Mouse (Mus musculus): ENCODE data around the gene Klhl36. TPM values are rescaled to one million over a fixed set of nuclear protein-coding genes. Genes with fewer than 3 reads are reported as not detected.

The Klhl36 gene
- polyA plus RNA-seq, 1 experiment from 2014 or later, result 11.2 TPM

GRCm38 (mm10) chr8:119847232-119847922 is 14.7 kb upstream of the Klhl36 start:
- no peak overlapping the region for H3K4me3 ChIP-seq (ENCODE audit: low read depth, low read length)
- H3K4me1 ChIP-seq (ENCODE audit: control insufficient read depth, insufficient read depth, low read length), result no peaks in the 10 kb centered on the region
- no peaks in the 10 kb centered on the region for H3K9me3 ChIP-seq (ENCODE audit: control insufficient read depth, low read depth, low read length)
- ATAC-seq (ENCODE audit: insufficient number of reproducible peaks, insufficient read depth, low FRiP score, low read depth), result peak; percentile 15; the same call in 1 of the 2 replicates
- H3K4me2 ChIP-seq (replicated peaks; ENCODE audit: low read depth, low read length), result no peak overlapping the region
- H3K36me3 ChIP-seq (ENCODE audit: control insufficient read depth, insufficient read depth, low read length), result no peaks in the 10 kb centered on the region
- no peaks in the 10 kb centered on the region for H3K27me3 ChIP-seq (ENCODE audit: control insufficient read depth, insufficient read depth, low read length)
- no peak overlapping the region for H3K9ac ChIP-seq (replicated peaks; ENCODE audit: low read depth, low read length)
- no peak overlapping the region for H3K27ac ChIP-seq (ENCODE audit: low read length)
- 80% methylated on average over 16 of the region's 16 CpGs for WGBS

GRCm38 (mm10) chr8:119853521-119853920 is 8.5 kb upstream of the Klhl36 start:
- H3K36me3 ChIP-seq (ENCODE audit: control insufficient read depth, insufficient read depth, low read length), result no peaks in the 10 kb centered on the region
- H3K9me3 ChIP-seq (ENCODE audit: control insufficient read depth, low read depth, low read length), result no peaks in the 10 kb centered on the region
- WGBS, result 71% methylated on average over 8 of the region's 8 CpGs
- H3K4me2 ChIP-seq (replicated peaks; ENCODE audit: low read depth, low read length), result no peak overlapping the region
- no peaks in the 10 kb centered on the region for H3K4me1 ChIP-seq (ENCODE audit: control insufficient read depth, insufficient read depth, low read length)
- no peak overlapping the region for H3K27ac ChIP-seq (ENCODE audit: low read length)
- no peaks in the 10 kb centered on the region for H3K27me3 ChIP-seq (ENCODE audit: control insufficient read depth, insufficient read depth, low read length)
- no peak overlapping the region for H3K9ac ChIP-seq (replicated peaks; ENCODE audit: low read depth, low read length)
- H3K4me3 ChIP-seq (ENCODE audit: low read depth, low read length), result no peak overlapping the region
- ATAC-seq (ENCODE audit: insufficient number of reproducible peaks, insufficient read depth, low FRiP score, low read depth), result no peak

- ATAC-seq (ENCODE audit: insufficient number of reproducible peaks, insufficient read depth, low FRiP score, low read depth), result no peak
- Histone ChIP-seq H3K4me3 (ENCODE audit: low read depth, low read length) (no peak overlapping the region), H3K9ac (replicated peaks; ENCODE audit: low read depth, low read length) (no peak overlapping the region), H3K4me1 (ENCODE audit: control insufficient read depth, insufficient read depth, low read length) (no peaks in the 10 kb centered on the region), H3K27me3 (ENCODE audit: control insufficient read depth, insufficient read depth, low read length) (no peaks in the 10 kb centered on the region), H3K36me3 (ENCODE audit: control insufficient read depth, insufficient read depth, low read length) (no peaks in the 10 kb centered on the region), H3K9me3 (ENCODE audit: control insufficient read depth, low read depth, low read length) (no peaks in the 10 kb centered on the region), H3K27ac (ENCODE audit: low read length) (no peak overlapping the region), H3K4me2 (replicated peaks; ENCODE audit: low read depth, low read length) (no peak overlapping the region)
- WGBS, result 49% methylated on average over 5 of the region's 5 CpGs
These were observed 8.0 kb upstream of the Klhl36 start for GRCm38 (mm10) chr8:119854035-119854434.

DNA sequence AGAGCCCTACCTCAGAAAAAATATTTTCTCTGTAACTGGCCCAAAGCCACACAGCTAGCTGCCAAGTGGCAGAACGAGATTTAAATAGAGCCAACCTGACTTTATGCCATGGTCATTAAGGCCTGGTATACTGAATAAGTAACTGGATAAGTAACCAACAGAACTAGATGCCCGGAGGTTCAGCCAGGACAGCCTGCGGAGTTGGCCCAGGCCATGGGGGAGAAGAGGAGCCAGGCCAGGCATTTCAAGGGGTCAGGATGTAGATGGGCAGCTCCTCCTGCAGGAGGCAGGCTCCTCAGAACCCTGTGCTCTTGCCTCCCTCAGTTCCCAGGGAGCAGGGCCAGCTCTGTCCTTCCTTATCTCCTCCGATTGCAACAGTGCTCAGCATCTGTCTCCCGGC is 6.4 kb upstream of the Klhl36 start:
- Histone ChIP-seq H3K9me3 (ENCODE audit: control insufficient read depth, low read depth, low read length) (no peaks in the 10 kb centered on the region), H3K4me1 (ENCODE audit: control insufficient read depth, insufficient read depth, low read length) (no peaks in the 10 kb centered on the region), H3K36me3 (ENCODE audit: control insufficient read depth, insufficient read depth, low read length) (no peaks in the 10 kb centered on the region), H3K9ac (replicated peaks; ENCODE audit: low read depth, low read length) (no peak overlapping the region), H3K27me3 (ENCODE audit: control insufficient read depth, insufficient read depth, low read length) (no peaks in the 10 kb centered on the region), H3K27ac (ENCODE audit: low read length) (no peak overlapping the region), H3K4me2 (replicated peaks; ENCODE audit: low read depth, low read length) (no peak overlapping the region), H3K4me3 (ENCODE audit: low read depth, low read length) (no peak overlapping the region)
- WGBS, result 78% methylated on average over 5 of the region's 5 CpGs
- ATAC-seq (ENCODE audit: insufficient number of reproducible peaks, insufficient read depth, low FRiP score, low read depth), result no peak

- H3K27ac ChIP-seq (ENCODE audit: low read length), result no peak overlapping the region
- peaks cover under 1% of the 10 kb centered on the region; the same call in 1 of the 2 replicates for H3K4me1 ChIP-seq (ENCODE audit: control insufficient read depth, insufficient read depth, low read length)
- H3K27me3 ChIP-seq (ENCODE audit: control insufficient read depth, insufficient read depth, low read length), result no peaks in the 10 kb centered on the region
- H3K4me2 ChIP-seq (replicated peaks; ENCODE audit: low read depth, low read length), result no peak overlapping the region
- 67% methylated on average over 6 of the region's 6 CpGs for WGBS
- no peak overlapping the region for H3K4me3 ChIP-seq (ENCODE audit: low read depth, low read length)
- no peaks in the 10 kb centered on the region for H3K9me3 ChIP-seq (ENCODE audit: control insufficient read depth, low read depth, low read length)
- no peak for ATAC-seq (ENCODE audit: insufficient number of reproducible peaks, insufficient read depth, low FRiP score, low read depth)
- H3K36me3 ChIP-seq (ENCODE audit: control insufficient read depth, insufficient read depth, low read length), result no peaks in the 10 kb centered on the region
- no peak overlapping the region for H3K9ac ChIP-seq (replicated peaks; ENCODE audit: low read depth, low read length)
These were observed 4.3 kb upstream of the Klhl36 start for GRCm38 (mm10) chr8:119857767-119858166.

DNA sequence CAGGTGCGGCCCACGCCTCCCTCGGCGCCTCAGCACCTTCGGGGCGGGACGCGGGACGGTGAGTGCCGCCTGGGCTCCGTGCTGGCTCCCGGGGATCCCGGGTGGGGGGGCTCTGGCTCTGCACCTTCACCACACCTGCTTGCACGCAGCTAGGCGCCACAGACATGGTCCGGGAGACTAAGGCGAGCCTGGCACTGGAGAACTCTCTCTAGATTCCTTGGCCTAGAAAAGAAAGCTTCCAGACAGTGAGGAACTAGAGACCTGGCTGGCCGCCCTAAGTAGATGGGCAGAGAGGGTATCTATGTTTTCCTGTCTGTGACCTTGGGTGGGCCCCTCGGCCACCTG is 296 bp downstream of the Klhl36 start:
- Histone ChIP-seq H3K4me3 (ENCODE audit: low read depth, low read length) (peak overlapping the region; percentile 78), H3K9ac (replicated peaks; ENCODE audit: low read depth, low read length) (peak overlapping the region; percentile 74), H3K27me3 (ENCODE audit: control insufficient read depth, insufficient read depth, low read length) (no peaks in the 10 kb centered on the region), H3K27ac (ENCODE audit: low read length) (peak overlapping the region; percentile 63), H3K4me1 (ENCODE audit: control insufficient read depth, insufficient read depth, low read length) (peaks cover 9% of the 10 kb centered on the region; the same call in 1 of the 2 replicates), H3K36me3 (ENCODE audit: control insufficient read depth, insufficient read depth, low read length) (no peaks in the 10 kb centered on the region), H3K4me2 (replicated peaks; ENCODE audit: low read depth, low read length) (peak overlapping the region; percentile 94), H3K9me3 (ENCODE audit: control insufficient read depth, low read depth, low read length) (no peaks in the 10 kb centered on the region)
- under 1% methylated on average over 17 of the region's 19 CpGs for WGBS
- ATAC-seq (ENCODE audit: insufficient number of reproducible peaks, insufficient read depth, low FRiP score, low read depth), result peak; percentile 66; the same call in 1 of the 2 replicates

DNA sequence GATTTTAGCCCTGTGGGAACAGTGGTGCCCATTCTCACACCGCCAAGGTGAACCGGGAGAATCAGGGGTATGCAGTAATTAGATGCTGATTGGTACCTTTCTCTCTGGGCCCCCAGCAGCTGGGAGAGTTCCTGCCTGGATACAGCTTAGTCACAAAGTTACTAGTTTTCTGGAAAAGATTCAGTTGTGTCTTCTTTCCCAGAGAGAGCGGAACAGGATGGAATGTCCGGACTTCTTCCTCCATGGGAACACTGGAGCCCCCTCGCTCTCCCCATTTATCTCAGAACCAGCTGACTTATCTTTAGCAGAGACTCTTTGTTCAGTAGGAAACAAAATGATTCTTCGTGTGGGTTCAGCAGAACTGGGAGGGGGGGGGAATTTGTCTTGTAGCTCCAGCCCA is 683 bp downstream of the Klhl36 start:
- Histone ChIP-seq H3K27me3 (ENCODE audit: control insufficient read depth, insufficient read depth, low read length) (no peaks in the 10 kb centered on the region), H3K9ac (replicated peaks; ENCODE audit: low read depth, low read length) (peak overlapping the region; percentile 74), H3K36me3 (ENCODE audit: control insufficient read depth, insufficient read depth, low read length) (no peaks in the 10 kb centered on the region), H3K27ac (ENCODE audit: low read length) (peak overlapping the region; percentile 63), H3K4me3 (ENCODE audit: low read depth, low read length) (peak overlapping the region; percentile 78), H3K4me2 (replicated peaks; ENCODE audit: low read depth, low read length) (peak overlapping the region; percentile 94), H3K9me3 (ENCODE audit: control insufficient read depth, low read depth, low read length) (no peaks in the 10 kb centered on the region), H3K4me1 (ENCODE audit: control insufficient read depth, insufficient read depth, low read length) (peaks cover 9% of the 10 kb centered on the region; the same call in 1 of the 2 replicates)
- WGBS, result 9% methylated on average over 6 of the region's 6 CpGs
- no peak for ATAC-seq (ENCODE audit: insufficient number of reproducible peaks, insufficient read depth, low FRiP score, low read depth)

DNA sequence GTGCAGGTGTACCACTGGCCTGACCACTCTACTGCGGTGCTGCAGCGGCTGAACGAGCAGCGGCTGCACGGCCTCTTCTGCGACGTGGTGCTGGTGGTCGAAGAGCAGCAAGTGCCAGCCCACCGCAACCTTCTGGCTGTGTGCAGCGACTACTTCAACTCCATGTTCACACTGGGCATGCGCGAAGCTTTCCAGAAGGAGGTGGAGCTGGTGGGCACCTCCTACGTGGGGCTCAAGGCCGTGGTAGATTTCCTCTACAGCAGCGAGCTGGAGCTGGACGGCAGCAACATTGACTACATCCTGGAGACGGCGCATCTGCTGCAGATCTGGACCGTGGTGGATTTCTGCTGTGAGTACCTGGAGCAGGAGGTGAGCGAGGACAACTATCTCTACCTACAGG is 7.5 kb downstream of the Klhl36 start:
- peaks cover 21% of the 10 kb centered on the region for H3K36me3 ChIP-seq (ENCODE audit: control insufficient read depth, insufficient read depth, low read length)
- H3K4me2 ChIP-seq (replicated peaks; ENCODE audit: low read depth, low read length), result no peak overlapping the region
- H3K27ac ChIP-seq (ENCODE audit: low read length), result no peak overlapping the region
- H3K27me3 ChIP-seq (ENCODE audit: control insufficient read depth, insufficient read depth, low read length), result no peaks in the 10 kb centered on the region
- ATAC-seq (ENCODE audit: insufficient number of reproducible peaks, insufficient read depth, low FRiP score, low read depth), result no peak
- no peak overlapping the region for H3K9ac ChIP-seq (replicated peaks; ENCODE audit: low read depth, low read length)
- H3K4me1 ChIP-seq (ENCODE audit: control insufficient read depth, insufficient read depth, low read length), result no peaks in the 10 kb centered on the region
- 80% methylated on average over 20 of the region's 20 CpGs for WGBS
- H3K9me3 ChIP-seq (ENCODE audit: control insufficient read depth, low read depth, low read length), result peaks cover 7% of the 10 kb centered on the region; the same call in 1 of the 2 replicates
- no peak overlapping the region for H3K4me3 ChIP-seq (ENCODE audit: low read depth, low read length)

DNA sequence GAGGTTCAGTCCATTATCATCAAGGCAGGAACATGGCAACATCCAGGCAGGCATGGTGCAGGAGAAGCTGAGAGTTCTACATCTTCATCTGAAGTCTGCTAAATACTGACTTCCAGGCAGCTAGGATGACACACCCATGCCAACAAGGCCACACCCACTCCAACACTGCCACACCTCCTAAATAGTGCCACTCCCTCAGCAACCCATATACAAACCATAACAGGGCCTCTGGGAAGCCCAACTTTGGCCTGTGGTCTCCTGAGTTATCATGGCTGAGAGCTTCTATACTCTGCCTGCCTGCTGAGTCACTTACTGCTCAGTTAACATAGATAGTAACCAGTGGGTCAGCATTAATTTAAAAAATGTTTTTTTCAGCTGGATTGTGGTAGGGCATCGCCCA is 11.1 kb downstream of the Klhl36 start:
- H3K4me1 ChIP-seq (ENCODE audit: control insufficient read depth, insufficient read depth, low read length), result no peaks in the 10 kb centered on the region
- H3K36me3 ChIP-seq (ENCODE audit: control insufficient read depth, insufficient read depth, low read length), result peaks cover 21% of the 10 kb centered on the region
- no peak for ATAC-seq (ENCODE audit: insufficient number of reproducible peaks, insufficient read depth, low FRiP score, low read depth)
- WGBS, result 94% methylated on average over 1 of the region's 1 CpGs
- no peak overlapping the region for H3K4me3 ChIP-seq (ENCODE audit: low read depth, low read length)
- H3K9ac ChIP-seq (replicated peaks; ENCODE audit: low read depth, low read length), result no peak overlapping the region
- no peak overlapping the region for H3K4me2 ChIP-seq (replicated peaks; ENCODE audit: low read depth, low read length)
- H3K27ac ChIP-seq (ENCODE audit: low read length), result no peak overlapping the region
- H3K27me3 ChIP-seq (ENCODE audit: control insufficient read depth, insufficient read depth, low read length), result no peaks in the 10 kb centered on the region
- peaks cover 7% of the 10 kb centered on the region; the same call in 1 of the 2 replicates for H3K9me3 ChIP-seq (ENCODE audit: control insufficient read depth, low read depth, low read length)
